Mouse (Mus musculus) 3T3-L1 (cell line): Measurements from ENCODE around the gene Stpg1.

Experiments
- DNase-seq: peaks from one replicate; pipeline ENCODE4 v3.0.0-alpha.2; 2015; ENCODE audit warnings: low read depth, low spot score

Gene Stpg1

GRCm38 (mm10) chr4:135494521-135495396, at the start of gene Stpg1, which contains the start of gene Nipal3:
Gene Stpg1 (plus strand): TSS chr4:135494790.
Gene Nipal3 (minus strand): TSS chr4:135495038.
- peak; percentile 86 for DNase-seq

GRCm38 (mm10) chr4:135451360-135452015, 43.1 kb upstream of the Stpg1 start:
- no peak for DNase-seq

- DNase-seq, result no peak
Measured at GRCm38 (mm10) chr4:135453164-135453563, 41.4 kb upstream of the Stpg1 start.

GRCm38 (mm10) chr4:135453572-135453971, 41.0 kb upstream of the Stpg1 start:
- DNase-seq, result no peak

- no peak for DNase-seq
Measured at GRCm38 (mm10) chr4:135463406-135463805, 31.2 kb upstream of the Stpg1 start.

GRCm38 (mm10) chr4:135477851-135478250, 16.7 kb upstream of the Stpg1 start:
- DNase-seq, result no peak

- DNase-seq, result no peak
Measured at GRCm38 (mm10) chr4:135480370-135480769, 14.2 kb upstream of the Stpg1 start.

- DNase-seq, result no peak
Measured at GRCm38 (mm10) chr4:135485086-135485485, 9.5 kb upstream of the Stpg1 start.

- no peak for DNase-seq
Measured at GRCm38 (mm10) chr4:135486352-135486751, 8.2 kb upstream of the Stpg1 start.

GRCm38 (mm10) chr4:135489256-135489655, 5.3 kb upstream of the Stpg1 start:
- no peak for DNase-seq

GRCm38 (mm10) chr4:135493271-135493670, 1.3 kb upstream of the Stpg1 start:
- no peak for DNase-seq

GRCm38 (mm10) chr4:135493691-135494520, 684 bp upstream of the Stpg1 start:
- DNase-seq, result peak; percentile 45

GRCm38 (mm10) chr4:135495397-135495791, 804 bp downstream of the Stpg1 start:
- no peak for DNase-seq

- DNase-seq, result no peak
Measured at GRCm38 (mm10) chr4:135495810-135496209, 1.2 kb downstream of the Stpg1 start.

- no peak for DNase-seq
Measured at GRCm38 (mm10) chr4:135498136-135498535, 3.5 kb downstream of the Stpg1 start.

GRCm38 (mm10) chr4:135499831-135500230, 5.2 kb downstream of the Stpg1 start:
- no peak for DNase-seq

- no peak for DNase-seq
Measured at GRCm38 (mm10) chr4:135501587-135501986, 7.0 kb downstream of the Stpg1 start.

GRCm38 (mm10) chr4:135505794-135506193, 11.2 kb downstream of the Stpg1 start:
- DNase-seq, result no peak

GRCm38 (mm10) chr4:135507547-135508350, 13.2 kb downstream of the Stpg1 start:
- peak; percentile 66 for DNase-seq

GRCm38 (mm10) chr4:135508419-135509039, 13.9 kb downstream of the Stpg1 start:
- peak; percentile 89 for DNase-seq

GRCm38 (mm10) chr4:135509515-135509914, 14.9 kb downstream of the Stpg1 start:
- no peak for DNase-seq
